Mouse (Mus musculus) midbrain, embryonic 14.5 days (tissue): ENCODE data around the gene Serpinb9g. TPM values are rescaled to one million over a fixed set of nuclear protein-coding genes. Genes with fewer than 3 reads are reported as not detected.
"Not testable (repeated sequence)": the region's sequence is repeated elsewhere in the genome, so short reads cannot be mapped to it uniquely, and the experiment has no call there.

Experiments
- ATAC-seq: fragments of 200-750 bp; cut with Nextera tagmentation; 2 replicates; pipeline ENCODE4 v1.8.0; 2017; ENCODE audit warnings: moderate number of reproducible peaks, moderate library complexity; ENCODE audit not compliant: low FRiP score, low TSS enrichment
- DNase-seq: peaks from one replicate; pipeline ENCODE4 v3.0.0-alpha.2; 2015
- H3K27ac ChIP-seq: fragments of 300-500 bp; sonication (generic); replicated peaks from 2 replicates; pipeline ENCODE4 v1.5.1; 2014; ENCODE audit warnings: mild to moderate bottlenecking, low read depth, low read length, moderate library complexity
- H3K27me3 ChIP-seq: fragments of 300-500 bp; sonication (generic); 2 replicates; pipeline ENCODE4 v1.6.1; 2014; ENCODE audit warnings: low read length, control low read depth, mixed read lengths; ENCODE audit not compliant: control insufficient read depth, insufficient read depth
- H3K36me3 ChIP-seq: fragments of 300-500 bp; sonication (generic); 2 replicates; pipeline ENCODE4 v1.6.1; 2014; ENCODE audit warnings: low read length, control low read depth; ENCODE audit not compliant: control insufficient read depth, insufficient read depth
- H3K4me1 ChIP-seq: fragments of 300-500 bp; sonication (generic); 2 replicates; pipeline ENCODE4 v1.6.1; 2014; ENCODE audit warnings: mild to moderate bottlenecking, antibody characterized with exemption, low read length, control low read depth; ENCODE audit not compliant: control insufficient read depth, insufficient read depth
- H3K4me2 ChIP-seq: fragments of 300-500 bp; sonication (generic); 2 replicates; pipeline ENCODE4 v1.6.1; 2014; ENCODE audit warnings: mild to moderate bottlenecking, low read length, moderate library complexity
- H3K4me3 ChIP-seq: fragments of 300-500 bp; sonication (generic); replicated peaks from 2 replicates; pipeline ENCODE4 v1.5.1; 2014; ENCODE audit warnings: low read depth, low read length
- H3K9ac ChIP-seq: fragments of 300-500 bp; sonication (generic); replicated peaks from 2 replicates; pipeline ENCODE4 v1.6.1; 2014; ENCODE audit warnings: mild to moderate bottlenecking, low read length, moderate library complexity
- H3K9me3 ChIP-seq: fragments of 300-500 bp; sonication (generic); 2 replicates; pipeline ENCODE4 v1.6.1; 2016; ENCODE audit warnings: low read length, control low read depth, mixed read lengths; ENCODE audit not compliant: control insufficient read depth
- WGBS: fragments of 180-500 bp; shearing (Covaris S2); extraction: QIAGEN DNeasy Blood & Tissue Kit; methylation state at CpG from one replicate; pipeline ENCODE4 v1.1.7; 2014; 5-methylcytosine and 5-hydroxymethylcytosine counted together
- polyA plus RNA-seq: library from polyadenylated mRNA; unstranded; fragments of >200 nt; fragmentation: Nextera tagmentation; extraction: Ambion mirVana; gene quantifications from 2 replicates; pipeline ENCODE4 v1.2.1, GENCODE M21; 2014

Serpinb9g gene
- not detected in 2 replicates for polyA plus RNA-seq

GRCm38 (mm10) chr13:33484490-33484889 lies at the start of gene Serpinb9g:
Serpinb9g (plus strand) TSS chr13:33484790.
- H3K9ac ChIP-seq, DNase-seq, H3K36me3 ChIP-seq, H3K4me1 ChIP-seq, H3K4me3 ChIP-seq, H3K27me3 ChIP-seq, H3K27ac ChIP-seq, ATAC-seq, H3K4me2 ChIP-seq: not testable (repeated sequence)
- 85% methylated on average over 4 of the region's 4 CpGs for WGBS
- peaks cover 11% of the 10 kb centered on the region; the same call in 1 of the 2 replicates for H3K9me3 ChIP-seq

GRCm38 (mm10) chr13:33483872-33484271 lies 718 bp upstream of the Serpinb9g start:
- H3K4me3 ChIP-seq, H3K4me1 ChIP-seq, H3K36me3 ChIP-seq, H3K27ac ChIP-seq, H3K4me2 ChIP-seq, ATAC-seq, H3K27me3 ChIP-seq, DNase-seq, H3K9ac ChIP-seq: not testable (repeated sequence)
- 82% methylated on average over 3 of the region's 3 CpGs for WGBS
- H3K9me3 ChIP-seq, result peaks cover 11% of the 10 kb centered on the region; the same call in 1 of the 2 replicates

GRCm38 (mm10) chr13:33524629-33525028 lies 40.0 kb downstream of the Serpinb9g start:
- no peak overlapping the region for H3K9ac ChIP-seq
- no peak overlapping the region for H3K27ac ChIP-seq
- H3K36me3 ChIP-seq, result no peaks in the 10 kb centered on the region
- ATAC-seq (no peak), DNase-seq (no peak)
- H3K9me3 ChIP-seq, result peaks cover 12% of the 10 kb centered on the region; the same call in 1 of the 2 replicates
- no peaks in the 10 kb centered on the region for H3K27me3 ChIP-seq
- no peak overlapping the region for H3K4me3 ChIP-seq
- no peaks in the 10 kb centered on the region for H3K4me1 ChIP-seq
- H3K4me2 ChIP-seq, result no peak overlapping the region

- Histone ChIP-seq H3K9ac (no peak overlapping the region), H3K36me3 (no peaks in the 10 kb centered on the region), H3K4me1 (no peaks in the 10 kb centered on the region), H3K27ac (no peak overlapping the region), H3K27me3 (no peaks in the 10 kb centered on the region), H3K4me3 (no peak overlapping the region), H3K4me2 (no peak overlapping the region), H3K9me3 (peaks cover 8% of the 10 kb centered on the region; the same call in 1 of the 2 replicates)
- no peak for DNase-seq
- no peak for ATAC-seq
Observed at GRCm38 (mm10) chr13:33532814-33533213, 48.2 kb downstream of the Serpinb9g start.

Other genes starting within 250 kb of the Serpinb9g start
- not detected in 2 replicates for gene Serpinb9e, start 235.2 kb upstream of the Serpinb9g start, polyA plus RNA-seq
- not detected in 2 replicates for gene Serpinb9f, start 160.7 kb upstream of the Serpinb9g start, polyA plus RNA-seq
- not detected in 2 replicates for gene Gm11397, start 89.0 kb upstream of the Serpinb9g start, polyA plus RNA-seq
- not detected in 2 replicates for gene Serpinb6d, start 176.6 kb downstream of the Serpinb9g start, polyA plus RNA-seq